Mouse (Mus musculus) ES-Bruce4 (cell line): ENCODE measurements around the gene Lime1. TPM values are rescaled to one million over a fixed set of nuclear protein-coding genes. Genes with fewer than 3 reads are reported as not detected.

Experiments
- H3K27ac ChIP-seq: 2 replicates; pipeline ENCODE4 v1.5.1; 2012; ENCODE audit warnings: low read length, inconsistent platforms; ENCODE audit not compliant: insufficient read depth
- H3K27me3 ChIP-seq: 2 replicates; pipeline ENCODE4 v1.6.1; 2012; ENCODE audit warnings: mild to moderate bottlenecking, low read length, inconsistent platforms; ENCODE audit not compliant: control insufficient read depth, poor library complexity, insufficient read depth, severe bottlenecking
- H3K36me3 ChIP-seq: 2 replicates; pipeline ENCODE4 v1.6.1; 2012; ENCODE audit warnings: inconsistent platforms, mild to moderate bottlenecking, low read length, moderate library complexity; ENCODE audit not compliant: control insufficient read depth, poor library complexity, insufficient read depth, severe bottlenecking
- H3K4me1 ChIP-seq: one replicate; pipeline ENCODE4 v1.8.1; 2011; ENCODE audit warnings: low read length; ENCODE audit not compliant: control insufficient read depth, insufficient read depth
- H3K4me3 ChIP-seq: 2 replicates; pipeline ENCODE4 v1.5.1; 2011; ENCODE audit warnings: low read depth, mild to moderate bottlenecking, low read length
- H3K9ac ChIP-seq: 2 replicates; pipeline ENCODE4 v1.6.1; 2012; ENCODE audit warnings: low read depth, mild to moderate bottlenecking, inconsistent platforms; ENCODE audit not compliant: poor library complexity, severe bottlenecking
- H3K9me3 ChIP-seq: replicated peaks from 2 replicates; pipeline ENCODE4 v1.6.1; 2012; ENCODE audit warnings: mild to moderate bottlenecking, low read length, inconsistent platforms; ENCODE audit not compliant: control insufficient read depth, poor library complexity, insufficient read depth, severe bottlenecking
- CTCF ChIP-seq: IDR thresholded peaks from one replicate; pipeline ENCODE4 v1.8.1; 2011; ENCODE audit warnings: low read depth, low read length
- EP300 ChIP-seq: IDR thresholded peaks from 2 replicates; pipeline ENCODE4 v1.6.1; 2011; ENCODE audit warnings: low read depth, low read length; ENCODE audit not compliant: insufficient read depth
- POLR2A ChIP-seq: IDR thresholded peaks from one replicate; pipeline ENCODE4 v1.8.1; 2011; ENCODE audit warnings: low read length; ENCODE audit not compliant: insufficient read depth
- polyA plus RNA-seq: library from polyadenylated mRNA; stranded (reverse); fragments of >200 nt; gene quantifications from 2 replicates; pipeline ENCODE4 v1.2.4, GENCODE M21; 2011; ENCODE audit warnings: low read depth; ENCODE audit not compliant: missing spikeins, insufficient read depth, insufficient read length

Gene Lime1
- polyA plus RNA-seq, 1 experiment: 3.9 TPM

DNA sequence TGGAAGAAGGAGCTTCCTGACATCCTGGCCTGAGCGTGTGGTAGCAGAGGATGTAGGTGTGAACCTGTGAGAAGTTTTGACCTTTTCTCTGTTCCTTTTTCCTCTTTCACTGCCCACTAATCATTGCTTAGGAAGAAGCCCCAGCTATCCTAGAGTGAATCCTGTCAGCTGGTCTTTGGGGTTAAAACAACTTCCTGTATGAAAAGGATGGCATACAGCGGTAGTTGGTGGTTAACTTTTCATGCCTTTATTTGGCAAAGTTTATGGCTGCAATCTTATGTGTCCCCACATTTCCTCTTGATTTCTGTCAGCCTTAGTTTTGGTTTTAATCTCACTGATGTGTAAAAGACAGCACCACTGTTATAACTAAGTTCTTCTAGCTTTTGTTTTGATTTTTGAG is 2.6 kb upstream of the Lime1 start:
- H3K4me1 ChIP-seq: no peaks in the 10 kb centered on the region

DNA sequence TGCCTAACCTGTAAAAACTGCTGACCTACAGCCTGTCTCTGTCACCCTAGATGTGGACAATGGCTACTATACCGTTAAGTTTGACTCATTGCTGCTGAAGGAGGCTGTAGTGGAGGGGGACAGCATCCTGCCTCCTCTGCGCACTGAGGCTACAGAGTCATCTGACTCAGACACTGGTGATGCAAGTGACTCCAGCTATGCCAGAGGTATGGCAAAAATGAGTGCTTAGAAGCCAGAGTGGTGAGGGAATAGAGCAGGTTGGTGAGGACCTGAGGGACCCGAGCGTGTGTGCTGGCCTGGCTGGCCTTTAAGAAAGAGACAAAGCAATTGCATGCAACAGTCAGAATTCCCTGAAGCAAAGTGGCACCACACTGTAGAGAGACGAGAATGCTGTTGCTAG is 1.2 kb upstream of the Lime1 start:
- Histone ChIP-seq H3K9me3 (no peaks in the 10 kb centered on the region), H3K4me1 (no peaks in the 10 kb centered on the region), H3K4me3 (no peak overlapping the region), H3K27ac (no peak overlapping the region), H3K27me3 (no peaks in the 10 kb centered on the region), H3K9ac (no peak overlapping the region), H3K36me3 (peaks cover 3% of the 10 kb centered on the region; the same call in 1 of the 2 replicates)
- TF ChIP-seq CTCF: no peak
- no peak for TF ChIP-seq POLR2A
- TF ChIP-seq EP300: no peak

More for the DNA sequence above, 2.6 kb upstream of the Lime1 start:
- H3K27ac ChIP-seq: no peak overlapping the region
- no peak overlapping the region for H3K4me3 ChIP-seq
- TF ChIP-seq POLR2A (no peak), EP300 (no peak), CTCF (no peak)
- no peaks in the 10 kb centered on the region for H3K9me3 ChIP-seq
- H3K36me3 ChIP-seq: peaks cover 3% of the 10 kb centered on the region; the same call in 1 of the 2 replicates
- H3K27me3 ChIP-seq: no peaks in the 10 kb centered on the region
- H3K9ac ChIP-seq: no peak overlapping the region

DNA sequence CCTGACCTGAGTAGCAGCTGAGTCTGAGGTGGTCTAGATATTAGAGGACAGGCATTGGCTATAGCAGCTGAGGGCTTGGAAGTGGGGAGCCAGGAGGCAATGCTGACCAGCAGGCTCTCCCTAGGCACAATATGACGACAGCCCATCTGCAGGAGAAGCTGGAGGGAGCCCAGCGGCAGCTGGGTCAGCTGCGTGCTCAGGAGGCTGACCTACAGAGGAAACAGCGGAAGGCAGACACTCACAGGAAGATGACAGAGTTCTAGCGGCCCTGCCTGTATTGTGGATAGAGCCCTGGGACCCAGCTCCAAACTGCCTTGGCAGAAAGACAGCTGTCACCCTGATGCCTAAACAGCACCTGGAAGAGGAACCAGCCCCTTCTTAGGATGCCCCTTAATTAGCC is 373 bp downstream of the Lime1 start:
- Histone ChIP-seq H3K27me3 (no peaks in the 10 kb centered on the region), H3K4me1 (no peaks in the 10 kb centered on the region), H3K36me3 (peaks cover 3% of the 10 kb centered on the region; the same call in 1 of the 2 replicates), H3K9me3 (no peaks in the 10 kb centered on the region), H3K27ac (no peak overlapping the region), H3K4me3 (no peak overlapping the region), H3K9ac (no peak overlapping the region)
- TF ChIP-seq POLR2A: no peak
- no peak for TF ChIP-seq CTCF
- TF ChIP-seq EP300: no peak

DNA sequence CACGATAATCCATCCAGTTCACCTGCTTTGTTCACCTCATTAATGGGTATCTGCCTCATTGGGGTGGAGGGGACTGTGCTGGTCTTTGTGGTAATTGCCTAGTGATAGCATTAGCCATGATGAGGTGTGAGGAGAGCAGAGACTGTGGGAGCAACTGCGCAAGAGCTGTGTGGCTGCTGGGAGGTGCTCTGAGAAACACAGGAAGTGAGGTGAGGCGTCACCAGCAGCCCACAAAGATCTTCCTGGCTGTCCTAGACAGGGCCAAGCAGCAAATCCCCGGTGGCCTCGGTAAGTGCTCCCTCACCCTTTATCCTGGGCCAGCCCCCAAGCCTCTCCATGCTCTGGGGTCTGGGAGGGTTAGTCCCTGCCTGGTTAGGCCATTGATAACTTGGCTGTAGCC is 1.2 kb downstream of the Lime1 start:
- Histone ChIP-seq H3K27ac (no peak overlapping the region), H3K36me3 (peaks cover 3% of the 10 kb centered on the region; the same call in 1 of the 2 replicates), H3K9ac (no peak overlapping the region), H3K9me3 (no peaks in the 10 kb centered on the region), H3K4me3 (no peak overlapping the region), H3K27me3 (no peaks in the 10 kb centered on the region), H3K4me1 (no peaks in the 10 kb centered on the region)
- TF ChIP-seq POLR2A (no peak), EP300 (no peak), CTCF (no peak)

DNA sequence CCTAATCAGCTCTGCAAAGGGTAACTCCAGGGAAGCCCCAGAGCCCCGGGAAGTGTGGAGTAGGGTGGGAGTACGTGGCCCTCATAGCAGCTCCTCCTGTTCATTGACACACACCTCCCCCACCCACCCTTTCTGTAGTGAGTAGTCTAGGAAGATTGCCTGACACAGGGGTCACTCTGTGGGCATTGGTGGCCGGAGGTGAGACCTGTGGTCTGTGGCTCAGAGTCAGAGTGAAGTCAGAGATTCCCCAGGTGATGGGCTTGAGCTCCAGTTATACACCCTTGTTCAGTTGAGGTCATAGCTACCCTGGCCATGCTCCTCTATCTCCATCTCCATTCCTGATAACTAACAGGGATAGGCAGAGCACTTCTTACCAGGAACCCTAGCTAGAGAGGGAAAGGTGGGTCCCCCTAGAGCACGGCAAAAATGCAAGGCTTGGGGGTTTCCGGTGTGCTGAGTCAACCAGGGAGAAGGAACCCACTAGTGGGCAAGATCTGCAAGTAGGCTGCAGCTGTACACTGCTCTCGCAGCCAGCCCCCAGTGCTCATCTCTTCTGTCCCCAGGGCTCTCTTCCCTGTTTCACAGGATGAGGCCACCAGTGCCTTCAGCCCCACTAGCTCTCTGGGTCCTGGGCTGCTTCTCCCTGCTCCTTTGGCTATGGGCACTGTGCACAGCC is 1.9 kb downstream of the Lime1 start:
- H3K36me3 ChIP-seq: peaks cover 3% of the 10 kb centered on the region; the same call in 1 of the 2 replicates
- H3K27me3 ChIP-seq: no peaks in the 10 kb centered on the region
- no peak for TF ChIP-seq CTCF
- no peak for TF ChIP-seq EP300
- no peak for TF ChIP-seq POLR2A
- H3K27ac ChIP-seq: no peak overlapping the region
- H3K4me3 ChIP-seq: no peak overlapping the region
- no peaks in the 10 kb centered on the region for H3K4me1 ChIP-seq
- H3K9me3 ChIP-seq: no peaks in the 10 kb centered on the region
- H3K9ac ChIP-seq: no peak overlapping the region

DNA sequence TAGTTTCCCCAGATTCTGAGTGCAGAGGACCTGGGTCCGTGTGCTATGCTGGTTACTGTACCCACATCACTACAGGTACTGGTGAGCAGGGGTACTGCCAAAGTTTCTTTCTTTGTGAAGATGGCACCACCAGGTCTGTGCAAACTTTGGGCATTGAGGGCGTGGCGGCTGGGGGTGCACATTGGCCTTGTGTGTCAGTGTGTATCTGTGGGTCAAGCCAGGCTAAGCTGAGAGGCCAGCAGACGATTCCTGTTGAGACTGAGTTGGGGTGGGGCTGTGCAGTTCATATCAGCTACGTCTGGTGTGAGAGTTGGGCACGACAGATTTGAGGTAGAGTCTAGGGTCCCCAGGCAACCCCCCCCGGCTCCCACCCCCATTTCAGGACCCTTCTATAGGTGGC is 4.6 kb downstream of the Lime1 start:
- TF ChIP-seq POLR2A: no peak
- no peak for TF ChIP-seq CTCF
- TF ChIP-seq EP300: no peak
- Histone ChIP-seq H3K4me1 (no peaks in the 10 kb centered on the region), H3K27me3 (no peaks in the 10 kb centered on the region), H3K36me3 (no peaks in the 10 kb centered on the region; the same call in 1 of the 2 replicates), H3K4me3 (no peak overlapping the region), H3K9ac (no peak overlapping the region), H3K27ac (no peak overlapping the region), H3K9me3 (no peaks in the 10 kb centered on the region)
